Mouse (Mus musculus) adrenal gland, postnatal 10 days (tissue): ENCODE data around the gene Runx1. TPM values are rescaled to one million over a fixed set of nuclear protein-coding genes. Genes with fewer than 3 reads are reported as not detected.

ENCODE experiments used
- DNase-seq: peaks from one replicate; pipeline ENCODE4 v3.0.0; 2021; ENCODE audit warnings: mixed read lengths
- total RNA-seq, 2 experiments: library from RNA; stranded (reverse); gene quantifications; 2 replicates each; pipeline ENCODE4 v1.2.3; 2021

Gene Runx1
- total RNA-seq, 2 experiments from 2014 or later: 4.2 to 5.8 TPM

DNA sequence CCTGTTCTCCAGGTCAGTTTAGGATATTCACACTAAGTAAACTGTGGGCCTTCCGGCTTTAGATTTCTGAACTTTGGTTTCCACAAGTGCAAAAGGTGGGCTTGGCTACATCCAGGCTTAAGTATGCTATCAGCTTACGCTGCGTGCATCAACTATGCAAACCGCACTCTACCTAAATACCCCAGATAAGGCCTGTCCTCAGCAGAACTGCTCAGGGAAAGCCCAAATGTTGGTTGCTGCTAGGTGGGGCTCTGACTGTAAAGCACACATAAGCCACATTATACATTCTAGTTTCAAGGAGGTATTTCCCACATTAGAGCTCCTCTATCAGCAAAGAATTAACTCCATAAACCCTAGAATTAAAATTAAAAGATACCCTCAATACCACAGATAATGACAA is 33.0 kb downstream of the Runx1 start:
- DNase-seq: no peak

DNA sequence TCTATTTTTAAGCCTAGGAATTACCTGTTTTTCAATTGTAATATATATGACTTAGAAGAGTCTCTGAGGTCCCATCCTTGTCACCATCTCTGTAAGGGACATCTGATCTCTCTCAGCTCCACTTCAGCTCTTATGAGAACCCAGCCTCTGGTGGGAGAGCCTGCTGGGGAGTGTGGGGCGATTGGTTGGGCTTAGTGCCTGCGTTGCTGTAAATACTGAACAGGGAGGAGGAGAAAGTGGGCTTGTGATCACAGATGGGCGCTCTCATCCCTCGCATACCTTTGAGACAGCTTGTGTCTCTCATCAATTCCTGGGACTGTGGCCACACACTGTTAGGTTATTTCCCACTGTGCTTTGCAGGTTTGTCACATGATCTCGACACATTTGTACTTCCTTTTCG is 35.3 kb downstream of the Runx1 start:
- no peak for DNase-seq

DNA sequence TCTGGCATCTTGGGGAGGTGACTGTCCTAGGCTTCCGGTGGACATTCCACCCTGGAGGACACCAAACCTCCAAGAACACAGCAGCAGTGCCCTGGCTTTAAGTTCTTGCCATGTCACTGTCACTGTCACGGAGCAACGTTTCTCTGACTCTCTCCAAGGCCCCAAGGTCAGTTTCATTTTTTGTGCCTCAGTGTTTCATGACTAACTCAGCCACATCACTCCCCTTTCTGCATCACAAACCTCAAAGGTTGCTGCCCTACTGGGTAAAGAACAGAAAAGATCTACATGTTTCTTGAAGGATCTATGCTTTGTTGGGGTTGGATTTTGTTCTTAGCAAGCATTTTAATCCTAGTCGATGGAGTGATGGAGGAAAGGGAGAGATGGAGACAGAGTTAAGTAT is 36.1 kb downstream of the Runx1 start:
- no peak for DNase-seq

DNA sequence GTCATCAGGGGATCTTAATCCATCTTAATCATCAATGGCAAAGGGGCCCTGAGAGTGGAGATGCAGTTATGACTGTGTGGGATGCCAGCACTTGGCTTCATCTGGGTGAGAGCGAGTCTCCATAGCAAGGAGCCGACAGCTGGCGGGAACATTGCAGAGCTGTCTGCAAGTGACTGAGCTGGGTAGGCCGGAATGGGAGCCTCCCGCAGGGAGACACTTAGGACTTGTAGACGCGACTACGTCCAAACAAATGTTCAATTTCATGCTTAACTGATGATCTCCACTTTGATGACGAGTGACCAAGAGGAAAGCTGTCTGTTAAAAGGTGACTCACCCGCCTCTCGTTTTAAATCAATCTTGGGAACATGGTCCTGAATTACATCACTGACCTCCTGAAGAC is 37.5 kb downstream of the Runx1 start:
- no peak for DNase-seq

DNA sequence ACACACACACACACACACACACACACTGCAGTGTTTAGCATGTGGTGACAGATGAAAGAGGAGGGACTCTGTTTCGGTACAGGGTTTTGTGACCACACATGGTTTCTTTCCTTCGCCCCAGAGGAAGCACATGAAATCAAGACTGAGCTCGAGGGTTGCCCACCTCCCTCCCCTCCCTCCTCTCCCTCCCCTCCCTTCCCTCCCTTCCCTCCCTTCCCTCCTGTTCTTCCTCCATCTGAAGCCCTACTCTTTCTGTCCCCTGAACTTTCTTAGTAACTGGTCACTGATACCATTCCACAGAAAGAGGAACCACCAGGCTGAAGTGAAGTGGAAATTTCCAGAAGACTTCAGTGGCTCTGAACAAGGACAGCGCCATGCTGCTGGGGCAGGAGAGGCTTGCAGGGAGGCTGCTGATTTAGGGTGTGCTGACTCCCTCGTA is 39.0 kb downstream of the Runx1 start:
- DNase-seq: no peak

DNA sequence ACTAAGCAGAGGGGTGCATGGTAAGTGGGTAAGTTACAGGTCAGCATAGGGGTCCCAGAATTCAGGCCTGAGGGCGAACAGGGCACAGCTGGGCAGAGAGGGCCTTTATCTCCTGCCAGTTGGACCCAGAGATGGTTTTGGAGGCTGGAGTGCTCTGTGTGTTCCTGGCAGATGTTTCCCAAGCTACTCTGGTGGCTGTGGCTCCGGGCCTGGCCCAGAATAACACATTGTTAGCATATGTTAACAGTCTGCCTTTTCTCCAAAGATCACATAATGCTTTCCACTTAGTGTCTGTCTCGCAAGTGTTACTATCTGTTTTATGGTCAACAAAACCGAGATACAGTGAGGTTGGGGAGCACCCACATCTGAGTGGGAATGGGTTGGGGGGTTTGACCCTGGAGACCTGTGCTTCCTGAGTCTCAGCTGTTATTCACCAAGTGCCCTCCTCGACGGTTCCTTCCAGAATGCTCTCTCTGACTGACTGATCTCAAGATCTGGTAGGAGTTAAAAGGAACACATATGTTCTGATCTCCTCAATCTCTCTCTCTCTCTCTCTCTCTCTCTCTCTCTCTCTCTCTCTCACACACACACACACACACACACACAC is 39.6 kb downstream of the Runx1 start:
- DNase-seq: no peak

DNA sequence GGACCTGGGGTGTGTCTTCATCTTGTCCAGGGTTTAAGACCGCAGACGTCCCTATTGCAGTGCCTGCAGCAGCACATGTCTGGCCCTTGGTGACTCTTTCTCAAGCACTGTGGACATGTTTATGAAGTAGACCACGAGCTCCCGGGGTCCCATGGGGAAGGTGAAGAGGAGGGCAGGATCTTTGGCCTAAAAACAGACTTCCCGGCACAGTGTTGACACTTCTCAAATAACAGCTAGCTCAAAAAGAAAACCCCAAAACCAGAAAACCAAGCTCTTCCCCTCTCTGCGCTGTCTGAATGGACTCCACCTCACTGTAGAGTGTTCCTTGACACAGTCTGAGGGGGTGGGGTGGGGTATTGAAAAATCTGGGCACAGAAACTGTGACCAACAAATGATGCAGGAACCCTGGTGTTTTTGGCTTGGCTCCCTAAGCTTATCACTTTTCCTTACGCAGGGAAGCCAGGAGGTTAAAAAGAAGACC is 42.3 kb downstream of the Runx1 start:
- DNase-seq: no peak

DNA sequence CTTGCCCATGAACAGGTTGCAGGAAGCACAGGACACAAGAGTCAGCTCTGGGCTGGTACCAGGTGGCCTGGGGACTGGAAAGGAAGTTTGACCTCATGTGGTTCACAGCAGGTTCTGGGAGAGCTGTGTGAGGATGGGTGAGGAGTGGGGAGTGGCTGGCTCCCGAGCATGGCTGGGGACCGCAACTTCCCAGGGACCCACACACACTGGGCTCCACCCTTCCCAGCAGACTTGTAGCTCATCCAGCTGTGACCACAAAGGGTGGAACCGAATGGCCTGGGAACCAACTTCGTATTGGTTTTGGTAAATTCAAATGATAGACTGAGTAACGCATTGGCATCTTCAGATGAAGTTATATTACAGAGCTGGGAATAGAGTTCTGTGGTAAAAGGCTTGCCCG is 43.5 kb downstream of the Runx1 start:
- no peak for DNase-seq

DNA sequence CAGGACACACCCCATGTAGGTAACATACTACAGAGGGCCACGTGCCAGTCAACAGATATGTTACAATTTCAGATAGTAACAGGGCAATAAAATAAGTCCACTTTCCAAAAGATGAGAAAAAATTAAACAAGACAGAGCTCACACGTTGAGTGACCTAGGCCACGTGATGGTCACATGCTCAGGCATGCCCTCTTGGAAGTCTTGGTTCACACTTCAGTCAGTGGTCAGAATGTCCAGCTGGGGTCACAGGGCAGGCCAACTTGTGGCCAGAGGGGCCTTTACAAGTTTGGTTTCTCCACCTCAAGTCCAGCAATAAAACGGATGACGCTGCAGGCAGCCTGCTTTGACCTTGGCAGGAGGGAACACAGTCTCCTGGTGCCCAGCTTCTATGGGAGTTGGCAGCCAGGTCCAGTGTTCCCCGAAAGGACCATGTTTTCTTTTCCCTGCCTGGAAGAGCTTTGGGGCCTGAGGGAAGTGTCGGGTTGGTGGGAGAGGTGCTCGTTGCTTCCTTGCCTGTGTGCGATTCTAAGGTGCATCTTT is 46.0 kb downstream of the Runx1 start:
- peak; percentile 23 for DNase-seq

DNA sequence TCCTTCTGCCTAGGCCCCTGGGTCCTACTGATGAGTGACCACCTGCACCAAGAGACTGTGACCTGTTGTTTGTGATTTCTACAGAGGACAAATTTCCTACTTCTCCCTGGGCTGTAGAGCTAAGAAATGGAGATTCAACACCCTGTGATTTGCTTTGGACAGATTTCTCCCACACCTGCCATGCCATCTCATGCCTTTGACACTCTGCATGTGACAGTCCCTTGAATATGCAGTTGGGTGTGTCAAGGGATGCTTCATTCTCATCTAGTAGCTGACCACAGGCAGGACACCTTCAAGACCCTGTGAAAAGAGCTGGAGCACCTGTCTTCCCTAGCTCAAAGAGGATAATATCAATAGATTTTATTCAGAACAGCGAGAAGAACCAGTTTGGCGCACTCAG is 46.8 kb downstream of the Runx1 start:
- DNase-seq: no peak

DNA sequence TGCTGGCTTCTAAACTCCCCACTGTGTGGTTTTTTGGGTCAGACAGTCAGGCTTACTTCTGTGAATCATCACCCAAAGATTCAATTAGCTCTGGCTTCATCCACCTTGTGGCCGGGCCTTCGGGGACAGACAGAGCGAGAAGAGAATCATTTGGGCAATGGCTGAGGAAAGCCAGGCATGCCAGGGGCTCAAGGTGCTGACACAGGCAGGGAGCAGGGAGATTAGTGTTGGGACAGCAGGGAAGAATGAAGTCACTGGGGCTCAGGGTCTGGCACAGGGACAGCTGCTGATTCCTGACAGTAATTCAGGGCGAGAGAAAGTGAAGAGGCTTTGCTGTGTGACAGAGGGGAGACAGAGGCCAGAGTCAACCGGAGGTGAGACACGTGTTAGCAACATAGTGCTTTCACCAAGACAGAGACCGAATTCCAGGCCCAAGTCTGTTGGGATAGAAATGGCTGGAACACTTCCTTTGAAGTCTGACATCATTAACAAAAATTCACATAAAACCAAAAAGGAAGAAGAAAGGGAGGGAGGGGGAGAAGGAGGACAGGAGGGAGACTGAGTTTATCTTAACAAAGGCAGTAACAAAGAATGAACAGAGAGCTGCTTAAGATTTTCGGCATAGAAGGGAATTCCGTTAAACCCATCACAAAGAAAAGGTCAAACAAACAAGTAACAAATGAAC is 47.7 kb downstream of the Runx1 start:
- no peak for DNase-seq

DNA sequence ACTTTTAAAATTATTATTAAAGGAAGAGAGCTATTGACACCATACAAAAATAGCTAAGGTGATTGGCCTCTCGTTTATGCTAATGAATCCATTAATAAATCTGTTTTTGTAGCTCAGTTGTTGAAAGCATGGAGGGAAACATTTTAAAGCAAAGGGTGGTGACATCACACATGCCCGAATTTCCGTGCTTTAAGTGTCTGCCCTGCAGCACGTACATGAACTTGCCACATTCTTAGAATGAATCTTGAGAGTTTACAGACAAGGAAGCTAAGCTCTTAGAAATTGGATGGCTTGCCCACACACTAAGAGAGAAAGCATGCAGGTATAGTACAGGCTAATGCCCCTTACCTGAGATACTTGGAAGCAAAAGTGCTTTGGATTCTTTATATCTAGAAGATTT is 58.1 kb downstream of the Runx1 start:
- DNase-seq: no peak

DNA sequence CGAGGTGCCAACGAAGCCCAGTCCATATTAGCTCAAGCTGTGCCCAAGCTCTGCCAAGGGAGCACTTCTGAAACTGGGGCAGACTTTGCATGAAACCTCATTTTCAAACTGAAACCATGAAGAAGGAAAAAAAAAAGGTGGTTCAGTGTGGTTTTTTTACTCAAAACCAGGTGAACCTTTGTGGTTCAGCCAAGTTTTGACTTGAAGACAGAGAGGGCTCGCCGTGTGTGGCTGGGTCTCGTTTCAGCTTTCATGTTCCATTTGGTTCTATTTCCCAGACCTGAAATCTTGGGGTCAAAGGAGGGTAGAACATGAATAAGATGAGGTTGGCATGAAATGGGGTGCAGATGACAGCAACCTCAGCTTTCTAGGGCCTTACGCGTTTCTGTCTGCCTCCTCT is 58.5 kb downstream of the Runx1 start:
- no peak for DNase-seq

DNA sequence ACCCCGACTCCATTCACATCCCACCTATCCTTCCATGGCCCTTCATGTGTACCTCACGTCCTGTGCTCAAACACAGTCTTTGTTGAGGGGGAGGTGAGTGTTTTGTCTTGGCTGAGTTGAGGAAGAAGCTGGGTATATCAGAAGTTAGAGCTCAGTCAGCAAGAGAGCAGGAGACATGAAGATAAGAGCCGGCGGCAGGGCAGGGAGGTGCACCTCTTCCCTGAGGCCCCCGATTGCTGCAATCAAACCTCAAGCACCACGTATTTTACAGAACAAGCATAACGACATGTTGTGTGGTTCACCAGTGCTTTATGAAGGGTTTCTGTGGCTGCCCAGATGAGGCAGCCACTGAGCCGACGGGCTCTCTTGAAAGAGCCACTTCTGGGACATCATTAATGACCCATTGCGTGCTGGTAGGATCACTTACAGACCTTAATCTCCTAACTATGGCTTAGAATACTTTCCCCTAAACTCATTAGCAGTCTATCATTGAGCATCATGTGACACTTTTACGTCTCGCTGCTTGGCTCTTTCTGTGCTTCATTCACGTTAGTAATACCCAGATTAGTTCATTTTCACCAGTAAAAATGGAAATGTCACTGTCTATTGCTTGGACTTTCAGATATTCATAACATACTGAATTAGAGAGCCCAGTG is 61.1 kb downstream of the Runx1 start:
- no peak for DNase-seq

DNA sequence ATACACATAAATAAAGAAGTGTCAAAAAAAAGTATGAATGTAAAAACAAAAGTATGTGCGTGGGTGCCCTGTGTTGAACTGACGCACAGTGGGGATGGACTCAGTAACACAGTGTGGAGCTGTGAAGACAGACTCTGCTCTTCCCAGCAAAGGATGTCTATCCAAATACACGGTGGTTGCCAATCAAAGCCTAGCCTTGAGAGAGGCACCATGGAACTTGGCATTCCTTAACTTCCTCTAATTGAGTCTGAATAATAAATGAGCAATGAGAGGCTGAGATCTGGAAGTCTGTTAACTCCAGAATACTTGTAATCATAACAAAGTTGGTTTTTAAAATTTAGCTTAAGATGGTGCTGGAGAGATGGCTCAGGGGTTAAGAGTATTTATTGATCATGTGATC is 62.3 kb downstream of the Runx1 start:
- DNase-seq: no peak

DNA sequence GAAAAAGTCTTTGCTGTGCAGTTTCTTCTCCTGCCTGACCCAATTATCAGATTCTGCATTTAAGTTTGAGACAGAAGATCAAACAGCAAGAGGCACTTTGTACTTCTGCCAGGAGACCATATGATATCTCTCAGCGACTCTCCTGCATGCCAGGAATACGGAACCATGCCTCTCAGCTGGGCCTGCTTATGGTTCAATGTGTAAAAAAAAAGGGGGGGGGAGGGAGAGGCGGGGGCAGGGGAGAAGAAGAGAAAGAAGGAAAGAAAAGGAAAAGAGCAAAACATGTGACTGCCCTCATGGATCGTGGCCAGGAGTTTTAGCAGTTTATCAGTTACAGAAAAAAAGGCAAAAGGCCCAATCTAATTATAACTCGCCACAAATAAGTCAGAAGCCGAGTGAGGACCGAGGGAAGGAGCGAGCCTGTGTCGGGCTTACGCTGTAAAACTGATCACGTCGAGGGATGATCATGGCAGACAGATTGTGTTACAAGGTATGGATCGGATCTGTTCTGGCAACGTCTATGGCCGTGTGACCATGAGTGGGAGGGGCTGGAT is 63.9 kb downstream of the Runx1 start:
- DNase-seq: no peak

DNA sequence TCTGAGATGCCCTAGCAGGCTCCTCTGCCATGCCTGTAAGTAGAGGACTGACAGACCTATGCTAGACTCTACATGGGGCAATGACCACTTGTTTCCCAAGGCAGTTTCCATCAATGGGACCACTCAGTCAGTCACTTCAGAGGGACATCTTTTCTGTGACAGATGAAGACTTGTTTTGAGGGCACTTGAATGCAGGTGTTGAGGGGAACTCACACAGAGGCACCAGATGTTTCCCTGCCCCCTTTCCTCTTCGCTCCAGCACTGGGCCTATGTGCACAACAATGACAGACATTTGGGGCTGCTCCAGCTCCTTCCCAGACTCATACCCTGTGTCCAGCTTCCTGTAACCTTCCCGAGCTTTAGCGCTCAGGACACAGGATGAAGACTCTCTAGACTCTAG is 65.9 kb downstream of the Runx1 start:
- no peak for DNase-seq

DNA sequence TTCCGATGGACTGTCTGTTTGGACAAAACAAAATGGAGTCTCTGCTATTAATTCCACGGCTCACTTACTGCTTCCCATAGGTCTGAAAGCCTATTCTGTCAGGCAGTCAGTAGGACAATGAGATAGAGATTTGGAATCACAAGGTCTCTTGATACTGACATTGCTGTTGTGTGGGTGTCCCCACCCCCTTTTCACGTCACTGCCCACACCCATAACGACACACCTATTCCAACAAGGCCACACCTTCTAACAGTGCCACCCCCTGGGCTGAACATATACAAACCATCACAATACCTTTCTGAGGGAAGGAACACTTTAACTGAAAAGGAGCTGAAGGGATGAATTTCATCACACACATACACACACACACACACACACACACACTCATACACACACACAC is 68.4 kb downstream of the Runx1 start:
- DNase-seq: no peak

DNA sequence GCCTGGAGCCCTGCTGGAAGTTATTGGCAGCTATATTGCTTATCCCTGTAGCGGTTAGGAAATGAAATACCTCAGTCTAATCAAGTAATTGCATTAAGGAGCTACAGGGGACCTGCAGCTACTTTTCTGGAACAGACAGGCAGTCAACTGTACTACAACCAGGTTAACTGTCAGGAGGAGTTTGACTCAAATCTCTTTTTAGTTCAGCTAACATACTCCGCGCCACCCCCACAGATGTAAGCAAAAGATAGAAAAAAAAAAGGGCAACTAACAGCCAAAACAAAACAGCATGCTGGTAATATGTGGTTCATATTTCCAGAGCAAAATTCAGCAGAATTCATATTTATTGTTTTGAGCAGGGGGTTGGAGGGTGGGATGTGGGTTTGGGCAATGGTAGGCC is 72.0 kb downstream of the Runx1 start:
- no peak for DNase-seq

DNA sequence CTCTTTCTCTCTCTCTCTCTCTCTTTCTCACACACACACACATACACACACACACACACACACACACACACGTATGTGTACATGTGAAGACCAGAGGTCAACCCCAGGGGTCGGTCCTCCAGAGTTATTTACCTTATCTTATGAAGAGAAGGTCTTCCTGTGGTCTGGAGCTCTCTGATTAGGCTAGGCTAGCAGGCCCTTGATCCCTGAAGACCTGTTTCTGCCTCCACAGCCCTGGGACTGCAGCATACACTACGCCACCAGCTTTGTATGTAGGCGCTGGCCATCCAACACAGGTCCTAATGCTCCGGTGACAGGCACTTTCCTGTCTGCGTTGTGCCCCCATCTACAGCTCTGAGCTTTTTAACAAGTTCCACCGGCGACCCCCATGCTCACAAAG is 72.8 kb downstream of the Runx1 start:
- DNase-seq: no peak

DNA sequence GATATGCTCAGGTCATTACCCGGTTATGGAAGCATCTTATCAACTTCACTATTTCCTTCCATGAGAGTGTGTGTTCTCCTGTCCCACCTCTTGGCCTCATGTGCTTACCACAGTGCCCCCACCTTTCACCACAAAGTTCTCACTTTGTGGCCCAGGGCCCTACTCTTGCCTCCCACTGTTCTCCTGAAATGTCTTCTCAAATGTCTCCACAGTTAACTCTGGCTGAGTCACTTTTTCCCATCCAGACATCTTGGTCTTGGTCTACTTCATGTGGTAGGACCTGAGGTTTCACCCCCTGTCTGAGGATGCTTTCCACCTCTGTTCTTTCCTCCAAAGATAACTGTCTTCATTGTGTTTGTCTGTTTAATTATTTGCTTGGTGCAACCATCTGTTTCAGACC is 77.7 kb downstream of the Runx1 start:
- no peak for DNase-seq

DNA sequence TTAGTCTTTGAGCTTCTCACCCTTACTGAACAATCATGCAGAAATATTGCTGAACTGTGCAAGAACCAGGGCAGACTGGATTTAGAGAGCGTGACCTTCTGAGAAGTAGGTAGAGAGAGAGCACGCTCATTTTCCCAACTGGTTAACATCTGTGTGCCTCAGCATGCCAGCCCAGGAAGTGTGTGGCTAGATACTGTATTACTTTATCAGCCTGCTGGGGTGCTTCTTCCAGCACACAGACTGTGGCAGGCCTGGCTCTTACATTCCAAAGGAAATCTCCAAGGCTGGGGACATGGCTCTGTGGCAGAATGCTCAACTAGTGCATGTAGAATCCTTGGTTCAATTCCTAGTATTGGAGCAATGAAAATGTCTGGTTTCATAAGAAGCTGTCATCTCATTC is 78.9 kb downstream of the Runx1 start:
- no peak for DNase-seq

DNA sequence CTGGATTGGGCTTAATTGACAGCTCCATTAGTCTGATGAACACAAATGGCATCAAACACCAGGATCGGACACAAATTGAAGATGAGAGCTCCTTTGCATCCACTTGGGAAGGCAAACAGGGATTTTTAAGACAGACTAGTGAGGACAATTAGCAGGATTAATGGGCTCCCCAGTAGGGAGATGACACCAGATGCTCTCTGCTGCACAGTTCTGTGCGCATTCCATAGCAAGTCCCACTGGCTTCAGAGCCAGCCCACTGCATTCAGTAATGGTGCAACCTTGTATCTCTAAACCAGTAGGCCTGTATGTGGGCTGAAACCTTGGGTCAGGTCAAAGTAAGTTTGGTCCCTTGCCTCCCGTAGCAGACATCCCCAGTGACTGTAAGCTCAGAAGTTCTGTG is 80.7 kb downstream of the Runx1 start:
- no peak for DNase-seq
